Mouse (Mus musculus) gastrocnemius, postnatal 36 days (tissue): ENCODE data around the gene Afdn. TPM values are rescaled to one million over a fixed set of nuclear protein-coding genes. Genes with fewer than 3 reads are reported as not detected.
A peak's percentile ranks its signal among the peaks of the same experiment; 100 is the strongest.

Experiments
- DNase-seq, 2 experiments: peaks; one replicate each; pipeline ENCODE4 v3.0.0; 2022
- intact Hi-C: fragments of 180-260 bp; cut with DNase I; formaldehyde crosslinking; loops from one replicate; pipeline ENCODE4 v1.15.1; 2025
- total RNA-seq, 2 experiments: library from RNA; stranded (reverse); gene quantifications; 2 replicates each; pipeline ENCODE4 v1.2.3; 2021

The Afdn gene
- total RNA-seq, 2 experiments from 2014 or later, result 46.9 to 48.8 TPM

- no peak for DNase-seq
- intact Hi-C loops, result no loop called here
These were observed 22.1 kb upstream of the Afdn start for GRCm38 (mm10) chr17:13738121-13738776.

- intact Hi-C loops, result no loop called here
- DNase-seq, result no peak
These were observed 21.4 kb upstream of the Afdn start for GRCm38 (mm10) chr17:13738916-13739315.

- no peak for DNase-seq
- intact Hi-C loops, result no loop called here
These were observed 20.4 kb upstream of the Afdn start for GRCm38 (mm10) chr17:13739981-13740380.

DNA sequence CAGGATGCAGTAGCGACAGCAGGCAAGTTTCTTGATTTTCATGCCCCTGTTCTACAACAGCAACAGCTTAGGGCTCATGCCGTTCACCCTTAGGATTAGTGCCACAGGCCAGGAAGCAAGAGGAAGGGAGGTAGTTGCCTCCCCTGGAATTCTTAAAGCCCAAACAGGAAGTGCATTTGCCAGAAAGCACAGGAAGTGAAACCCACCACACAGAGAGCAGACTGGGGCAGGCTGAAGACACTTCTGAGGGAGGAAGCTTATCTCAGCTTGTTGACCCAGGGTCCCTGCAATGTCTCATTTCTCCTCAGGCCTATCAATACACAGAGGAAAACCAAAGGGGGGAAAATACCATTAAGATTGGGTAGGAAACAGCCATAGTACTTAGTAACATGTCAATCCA lies 19.5 kb upstream of the Afdn start:
- intact Hi-C loops, result no loop called here

GRCm38 (mm10) chr17:13741611-13742010 lies 18.7 kb upstream of the Afdn start:
- intact Hi-C loops, result no loop called here
- no peak for DNase-seq

More for the DNA sequence above, 19.5 kb upstream of the Afdn start:
- DNase-seq, result no peak

- intact Hi-C loops, result no loop called here
These were observed 18.0 kb upstream of the Afdn start for GRCm38 (mm10) chr17:13742334-13742733.

DNA sequence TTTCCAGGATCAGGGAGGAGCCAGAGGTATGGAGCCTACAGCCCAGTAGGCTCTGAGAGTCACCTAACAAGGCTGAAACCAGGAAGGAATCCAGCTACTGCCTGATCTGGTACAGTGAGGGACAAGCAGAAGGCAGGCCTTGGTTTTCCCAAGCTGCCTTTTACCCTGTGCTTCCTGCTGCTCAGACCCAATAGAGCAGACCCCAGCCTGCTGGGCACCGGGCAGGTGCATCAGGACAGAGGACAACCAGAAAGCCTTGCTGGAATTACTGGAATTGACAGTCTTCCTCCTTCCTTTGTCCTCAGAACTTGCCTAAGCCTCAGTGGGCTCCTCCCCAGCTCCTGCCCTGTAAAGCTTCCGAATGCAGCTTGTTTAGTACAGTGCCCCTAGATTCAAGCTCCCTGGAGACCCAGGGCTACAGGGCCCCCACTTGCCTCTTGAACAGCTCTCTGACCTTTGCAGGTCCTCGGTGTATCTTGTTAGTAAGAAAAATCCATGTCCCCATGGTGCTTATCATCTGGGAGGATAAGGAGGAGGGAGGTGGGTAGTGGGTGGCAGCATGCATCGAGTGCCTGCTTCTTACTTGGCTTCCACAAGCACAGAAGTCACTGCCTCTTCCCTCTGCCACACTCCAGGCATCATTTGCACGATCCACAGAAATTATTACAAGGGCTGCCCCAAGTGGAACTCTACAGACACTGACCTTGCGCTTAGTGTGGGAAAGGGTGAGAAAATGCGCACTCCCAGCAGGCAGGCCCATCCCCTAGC lies 17.2 kb upstream of the Afdn start:
- intact Hi-C loops, result no loop called here
- DNase-seq, result no peak

More at GRCm38 (mm10) chr17:13742334-13742733, 18.0 kb upstream of the Afdn start:
- DNase-seq, result no peak

GRCm38 (mm10) chr17:13743709-13744079 lies 16.6 kb upstream of the Afdn start:
- intact Hi-C loops, result no loop called here
- DNase-seq, result no peak

- intact Hi-C loops, result no loop called here
- DNase-seq, result no peak
These were observed 16.1 kb upstream of the Afdn start for GRCm38 (mm10) chr17:13744219-13744618.

DNA sequence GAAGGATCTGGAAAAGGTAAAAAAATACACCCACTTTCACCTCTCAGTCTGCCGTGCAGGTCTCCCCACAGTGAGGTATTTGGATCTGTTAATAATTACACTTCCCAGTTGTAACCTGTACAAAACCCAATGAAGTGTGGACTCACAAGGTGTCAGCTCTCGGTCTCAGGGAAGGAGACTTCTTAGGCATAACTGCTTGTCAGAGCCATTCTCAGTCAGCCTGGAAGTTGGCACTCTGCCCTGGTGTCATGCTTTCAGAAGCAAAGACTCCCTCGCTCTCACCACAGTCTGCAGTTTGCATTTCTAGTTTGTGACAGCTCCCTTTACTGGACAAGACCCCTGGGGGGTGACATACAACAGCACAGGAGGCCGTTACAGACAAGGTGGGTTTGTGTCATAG lies 15.5 kb upstream of the Afdn start:
- intact Hi-C loops, result no loop called here
- no peak for DNase-seq

GRCm38 (mm10) chr17:13745373-13745772 lies 15.0 kb upstream of the Afdn start:
- no peak for DNase-seq
- intact Hi-C loops, result no loop called here

DNA sequence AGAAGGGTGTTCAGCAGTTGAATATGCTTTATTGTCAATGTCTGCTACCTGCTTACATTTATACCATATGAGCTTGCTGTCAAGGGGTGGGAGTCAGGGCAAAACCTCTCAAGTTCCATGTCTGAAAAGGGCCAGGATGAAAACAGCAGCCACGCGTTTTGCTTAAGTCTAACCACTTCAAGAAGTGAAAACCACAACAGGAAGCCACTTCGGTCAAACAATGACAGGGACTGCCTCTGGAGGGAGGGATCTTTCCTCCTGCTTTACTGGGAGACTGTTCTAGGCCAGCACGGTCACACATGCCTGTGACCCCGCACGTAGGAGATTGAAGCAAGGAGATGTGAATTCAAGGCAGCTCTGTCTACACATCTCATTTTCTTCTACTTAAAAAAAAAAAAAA lies 14.0 kb upstream of the Afdn start:
- intact Hi-C loops, result no loop called here
- DNase-seq, result no peak

DNA sequence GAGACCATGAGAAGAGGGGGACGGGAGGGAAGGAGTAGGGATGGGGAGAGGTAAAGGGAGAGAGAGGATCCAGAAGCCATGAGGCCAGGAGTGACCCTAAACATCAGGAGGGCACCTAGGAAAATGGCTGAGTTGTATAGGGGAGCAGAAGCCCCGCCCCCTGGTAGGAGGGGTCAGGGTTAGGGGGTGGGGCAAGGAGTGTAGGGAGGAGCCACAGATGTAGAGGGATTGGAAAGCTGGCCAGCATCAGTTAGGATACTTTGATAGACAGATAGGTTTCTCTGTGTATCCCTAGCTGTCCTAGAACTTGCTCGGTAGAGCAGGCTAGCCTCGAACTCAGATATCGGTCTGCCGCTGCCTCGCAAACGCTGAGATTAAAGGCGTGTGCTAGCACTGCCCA lies 12.7 kb upstream of the Afdn start:
- no peak for DNase-seq
- intact Hi-C loops, result no loop called here

GRCm38 (mm10) chr17:13749027-13749426 lies 11.3 kb upstream of the Afdn start:
- intact Hi-C loops, result no loop called here
- DNase-seq, result no peak

GRCm38 (mm10) chr17:13753918-13754317 lies 6.4 kb upstream of the Afdn start:
- intact Hi-C loops, result no loop called here

GRCm38 (mm10) chr17:13754940-13755339 lies 5.4 kb upstream of the Afdn start:
- no peak for DNase-seq
- intact Hi-C loops, result loop anchor here (5.0 kb wide), 1 partner anchor 73 kb away; no protein-coding TSS in a partner anchor

More at GRCm38 (mm10) chr17:13753918-13754317, 6.4 kb upstream of the Afdn start:
- no peak for DNase-seq

DNA sequence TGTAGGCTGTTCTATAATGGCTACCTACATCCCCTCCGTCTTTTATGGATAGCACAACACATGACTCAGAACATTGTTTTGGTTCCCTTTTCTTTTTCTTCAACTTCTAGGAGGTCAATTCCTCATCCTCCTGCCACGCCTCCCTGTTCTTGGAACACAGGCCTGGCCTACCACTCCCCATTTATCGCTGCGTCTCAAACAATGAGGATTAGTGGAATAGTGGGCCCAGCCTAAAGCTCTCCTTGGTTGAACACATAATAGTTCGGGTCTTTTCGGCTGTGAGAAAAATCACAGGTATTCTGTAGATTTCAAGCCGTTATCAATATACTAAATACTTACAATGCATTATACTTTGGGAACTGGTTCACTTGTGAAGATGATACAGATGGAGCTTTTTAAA lies 1.8 kb upstream of the Afdn start:
- no peak for DNase-seq
- intact Hi-C loops, result loop anchor here (5.0 kb wide), 1 partner anchor 76 kb away; no protein-coding TSS in a partner anchor

GRCm38 (mm10) chr17:13759156-13759852 lies 1.0 kb upstream of the Afdn start:
- intact Hi-C loops, result loop anchor here (5.0 kb wide), 1 partner anchor 77 kb away; no protein-coding TSS in a partner anchor
- DNase-seq, result no peak

GRCm38 (mm10) chr17:13760675-13761178 lies 388 bp downstream of the Afdn start:
- DNase-seq, result no peak

GRCm38 (mm10) chr17:13761179-13761913 lies 1.0 kb downstream of the Afdn start, which contains the start of gene Tcte2:
Tcte2 (minus strand) TSS chr17:13761825.
- intact Hi-C loops, result no loop called here
- peak; percentile 11 to 38 for DNase-seq

More at GRCm38 (mm10) chr17:13760675-13761178, 388 bp downstream of the Afdn start:
- intact Hi-C loops, result no loop called here
